Mouse (Mus musculus) stomach, postnatal 0 days (tissue): Measurements from ENCODE around the gene Bckdhb. TPM values are rescaled to one million over a fixed set of nuclear protein-coding genes. Genes with fewer than 3 reads are reported as not detected.
A peak's percentile ranks its signal among the peaks of the same experiment; 100 is the strongest.

Experiments used
- ATAC-seq: fragments of 200-750 bp; cut with Nextera tagmentation; 2 replicates; pipeline ENCODE4 v1.8.0; 2017; ENCODE audit not compliant: low FRiP score, low TSS enrichment
- DNase-seq: peaks from one replicate; pipeline ENCODE4 v3.0.0-alpha.2; 2016; ENCODE audit warnings: low spot score
- H3K27ac ChIP-seq: fragments of 300-500 bp; sonication (generic); replicated peaks from 2 replicates; pipeline ENCODE4 v1.5.1; 2014; ENCODE audit warnings: mild to moderate bottlenecking, control low read depth
- H3K27me3 ChIP-seq: fragments of 300-500 bp; sonication (generic); 2 replicates; pipeline ENCODE4 v1.6.1; 2014; ENCODE audit warnings: low read length; ENCODE audit not compliant: control insufficient read depth, insufficient read depth
- H3K36me3 ChIP-seq: fragments of 300-500 bp; sonication (generic); 2 replicates; pipeline ENCODE4 v1.6.1; 2014; ENCODE audit warnings: low read length, mixed read lengths; ENCODE audit not compliant: control insufficient read depth, insufficient read depth
- H3K4me1 ChIP-seq: fragments of 300-500 bp; sonication (generic); replicated peaks from 2 replicates; pipeline ENCODE4 v1.6.1; 2014; ENCODE audit warnings: antibody characterized with exemption; ENCODE audit not compliant: control insufficient read depth, insufficient read depth
- H3K4me2 ChIP-seq: fragments of 300-500 bp; sonication (generic); replicated peaks from 2 replicates; pipeline ENCODE4 v1.6.1; 2014; ENCODE audit warnings: low read depth, mild to moderate bottlenecking, control low read depth, moderate library complexity
- H3K4me3 ChIP-seq: fragments of 300-500 bp; sonication (generic); 2 replicates; pipeline ENCODE4 v1.5.1; 2014; ENCODE audit warnings: low read depth, low read length, control low read depth
- H3K9ac ChIP-seq: fragments of 300-500 bp; sonication (generic); 2 replicates; pipeline ENCODE4 v1.6.1; 2014; ENCODE audit warnings: mild to moderate bottlenecking, low read length, control low read depth, mixed read lengths
- H3K9me3 ChIP-seq: fragments of 300-500 bp; sonication (generic); 2 replicates; pipeline ENCODE4 v1.6.1; 2016; ENCODE audit warnings: low read length; ENCODE audit not compliant: control insufficient read depth
- CTCF ChIP-seq: IDR thresholded peaks from 2 replicates; pipeline ENCODE4 v1.5.1; 2016; ENCODE audit warnings: antibody characterized with exemption, low read depth, mild to moderate bottlenecking, moderate library complexity
- EP300 ChIP-seq: optimal IDR thresholded peaks from 2 replicates; pipeline ENCODE3; 2016; ENCODE audit warnings: antibody characterized with exemption
- WGBS: fragments of 180-500 bp; shearing (Covaris S2); extraction: QIAGEN DNeasy Blood & Tissue Kit; methylation state at CpG from one replicate; pipeline ENCODE4 v1.1.7; 2014; 5-methylcytosine and 5-hydroxymethylcytosine counted together
- polyA plus RNA-seq: library from polyadenylated mRNA; unstranded; fragments of >200 nt; fragmentation: Nextera tagmentation; extraction: Ambion mirVana; gene quantifications from 2 replicates; pipeline ENCODE4 v1.2.1, GENCODE M21; 2015

The Bckdhb gene
- polyA plus RNA-seq, 1 experiment from 2014 or later, result 25.2 TPM

DNA sequence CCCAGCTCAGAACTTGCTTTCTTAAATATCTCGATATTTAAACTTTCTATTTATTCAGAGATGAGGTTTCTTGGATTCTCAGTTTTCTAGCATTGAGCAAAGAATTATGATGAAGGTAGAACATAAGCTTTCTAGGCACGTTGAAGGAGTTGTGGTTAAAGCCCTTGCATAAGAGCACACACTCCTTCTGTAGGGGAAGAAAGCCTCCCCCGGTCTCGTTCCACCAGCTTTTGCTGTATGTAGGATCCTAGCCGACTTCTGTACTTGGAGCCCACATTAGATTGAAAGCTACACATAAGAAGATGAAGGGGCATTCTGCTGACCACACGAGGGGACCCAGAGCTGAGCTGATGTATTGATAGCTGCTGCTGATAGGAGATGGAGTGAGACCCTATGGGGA lies 106.5 kb downstream of the Bckdhb start:
- H3K9me3 ChIP-seq, result no peaks in the 10 kb centered on the region
- H3K4me1 ChIP-seq, result no peaks in the 10 kb centered on the region
- no peaks in the 10 kb centered on the region for H3K27me3 ChIP-seq
- H3K27ac ChIP-seq, result no peak overlapping the region
- H3K4me2 ChIP-seq, result no peak overlapping the region
- TF ChIP-seq EP300 (no peak), CTCF (no peak)
- ATAC-seq, result no peak
- no peak overlapping the region for H3K9ac ChIP-seq
- H3K36me3 ChIP-seq, result no peaks in the 10 kb centered on the region
- 68% methylated on average over 6 of the region's 6 CpGs for WGBS
- no peak overlapping the region for H3K4me3 ChIP-seq
- no peak for DNase-seq

DNA sequence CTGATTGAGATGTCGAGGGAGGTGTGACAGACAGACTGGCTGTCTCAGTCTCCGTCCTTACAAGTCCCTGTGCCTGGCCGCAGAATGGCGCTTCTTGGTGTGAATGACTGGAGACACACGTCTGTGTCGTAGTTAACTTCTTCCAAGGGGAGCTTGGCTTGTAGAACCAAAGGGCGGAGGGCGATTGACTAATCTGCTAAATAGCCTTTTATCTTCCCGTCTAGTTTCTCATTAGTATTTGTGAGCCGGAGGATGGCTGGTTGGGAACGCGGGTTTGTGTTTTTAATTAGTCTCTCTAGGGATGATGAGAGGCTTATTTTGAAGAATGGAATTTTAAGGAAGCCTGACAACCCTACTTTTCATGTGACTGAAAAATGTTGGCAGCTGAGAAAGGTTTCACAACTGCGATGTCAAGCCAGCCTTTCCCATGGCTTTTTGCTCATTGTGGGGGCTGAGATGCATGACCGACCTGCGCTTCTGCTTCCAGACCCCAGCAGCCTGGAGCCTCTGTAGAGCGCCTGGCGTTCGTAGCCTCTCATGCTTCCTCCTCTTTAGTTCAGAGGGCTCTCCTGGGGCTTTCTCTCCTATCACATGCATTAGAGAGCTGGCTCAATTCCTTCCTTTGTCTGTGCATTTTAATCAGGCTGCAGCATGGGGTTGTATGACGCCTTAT lies 107.9 kb downstream of the Bckdhb start:
- WGBS, result 40% methylated on average over 19 of the region's 19 CpGs
- H3K9me3 ChIP-seq, result no peaks in the 10 kb centered on the region
- H3K27me3 ChIP-seq, result no peaks in the 10 kb centered on the region
- DNase-seq (no peak), ATAC-seq (no peak)
- H3K4me1 ChIP-seq, result no peaks in the 10 kb centered on the region
- TF ChIP-seq EP300 (no peak), CTCF (no peak)
- H3K27ac ChIP-seq, result peak overlapping the region; percentile 30; the same call in 1 of the 2 replicates
- peak overlapping the region; percentile 14; the same call in 1 of the 2 replicates for H3K4me2 ChIP-seq
- no peak overlapping the region for H3K4me3 ChIP-seq
- H3K9ac ChIP-seq, result no peak overlapping the region
- H3K36me3 ChIP-seq, result no peaks in the 10 kb centered on the region

- no peaks in the 10 kb centered on the region for H3K4me1 ChIP-seq
- no peak overlapping the region for H3K4me2 ChIP-seq
- no peaks in the 10 kb centered on the region for H3K9me3 ChIP-seq
- H3K4me3 ChIP-seq, result no peak overlapping the region
- ATAC-seq (no peak), DNase-seq (no peak)
- 73% methylated on average over 8 of the region's 8 CpGs for WGBS
- H3K9ac ChIP-seq, result no peak overlapping the region
- no peaks in the 10 kb centered on the region for H3K36me3 ChIP-seq
- TF ChIP-seq EP300 (no peak), CTCF (no peak)
- H3K27me3 ChIP-seq, result no peaks in the 10 kb centered on the region
- H3K27ac ChIP-seq, result no peak overlapping the region
Measured at GRCm38 (mm10) chr9:84036046-84036445, 111.1 kb downstream of the Bckdhb start.

DNA sequence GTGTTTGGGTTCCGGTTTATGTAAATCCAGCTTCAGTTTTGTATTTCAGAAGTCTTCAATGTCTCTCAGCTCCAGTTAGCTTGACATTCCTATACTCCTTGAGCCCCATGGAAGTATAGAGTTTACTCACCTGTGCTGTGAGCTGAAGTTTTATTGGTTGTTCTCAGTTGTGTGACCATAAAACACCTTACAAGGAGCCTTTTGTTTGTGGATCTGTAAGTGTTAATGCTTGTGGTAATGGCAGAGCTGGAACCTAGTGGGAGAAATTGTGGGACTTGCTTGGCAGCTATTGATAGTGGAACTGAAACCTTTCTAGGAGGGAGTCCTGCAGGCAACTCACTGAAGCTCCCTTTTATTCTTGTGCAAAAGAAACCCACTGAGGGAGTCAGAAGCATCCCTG lies 112.3 kb downstream of the Bckdhb start:
- H3K9ac ChIP-seq, result no peak overlapping the region
- no peak for DNase-seq
- no peak overlapping the region for H3K27ac ChIP-seq
- no peak for TF ChIP-seq CTCF
- no peak for TF ChIP-seq EP300
- no peak for ATAC-seq
- no peaks in the 10 kb centered on the region for H3K4me1 ChIP-seq
- H3K4me2 ChIP-seq, result no peak overlapping the region
- no peak overlapping the region for H3K4me3 ChIP-seq
- no peaks in the 10 kb centered on the region for H3K27me3 ChIP-seq
- no peaks in the 10 kb centered on the region for H3K9me3 ChIP-seq
- H3K36me3 ChIP-seq, result no peaks in the 10 kb centered on the region
- WGBS, result 78% methylated on average over 1 of the region's 1 CpGs

- Histone ChIP-seq H3K36me3 (no peaks in the 10 kb centered on the region), H3K4me2 (no peak overlapping the region), H3K27ac (no peak overlapping the region), H3K4me3 (no peak overlapping the region), H3K9ac (no peak overlapping the region), H3K27me3 (no peaks in the 10 kb centered on the region), H3K4me1 (no peaks in the 10 kb centered on the region), H3K9me3 (no peaks in the 10 kb centered on the region)
- TF ChIP-seq EP300, result no peak
- no peak for TF ChIP-seq CTCF
- WGBS, result 69% methylated on average over 4 of the region's 4 CpGs
- DNase-seq (no peak), ATAC-seq (no peak)
Measured at GRCm38 (mm10) chr9:84038946-84039345, 114.0 kb downstream of the Bckdhb start.

- Histone ChIP-seq H3K4me2 (no peak overlapping the region), H3K4me3 (no peak overlapping the region), H3K9me3 (no peaks in the 10 kb centered on the region), H3K36me3 (no peaks in the 10 kb centered on the region), H3K27me3 (no peaks in the 10 kb centered on the region), H3K4me1 (no peaks in the 10 kb centered on the region), H3K27ac (no peak overlapping the region), H3K9ac (no peak overlapping the region)
- DNase-seq, result no peak
- TF ChIP-seq EP300, result no peak
- no peak for TF ChIP-seq CTCF
- ATAC-seq, result no peak
- whole genome bisulfite sequencing, result 67% methylated on average over 2 of the region's 2 CpGs
Measured at GRCm38 (mm10) chr9:84040376-84040775, 115.4 kb downstream of the Bckdhb start.
